8 mouse cellular contexts compared by ENCODE assay signal in the genomic region with DNA sequence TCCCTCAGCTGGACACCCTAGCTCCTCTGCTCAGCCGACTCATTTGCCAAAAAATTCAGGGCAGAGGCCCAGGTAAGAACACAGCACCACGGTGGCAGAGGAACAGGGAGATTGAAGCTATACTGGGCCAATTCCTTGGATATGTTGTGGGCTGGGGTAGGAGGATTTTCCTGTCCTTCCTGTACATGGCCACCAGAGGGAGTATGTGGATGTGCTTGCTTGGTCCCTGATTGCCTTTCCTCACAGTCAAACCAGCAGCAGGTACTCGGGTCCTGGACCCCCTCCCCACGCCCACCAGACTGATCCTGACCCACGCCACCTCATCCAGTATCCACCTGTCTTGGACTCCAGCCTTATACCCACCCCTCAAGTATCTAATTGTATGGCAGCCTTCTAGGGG. TPM values are rescaled to one million over a fixed set of nuclear protein-coding genes. Genes with fewer than 3 reads are reported as not detected.
DNase-seq lines count a peak whose midpoint lies in the region; ATAC-seq lines count a peak whose summit lies in the region.

No protein-coding gene starts in this region.

- no peak overlapping the region for H3K4me2 ChIP-seq in neural tube, embryonic 11.5 days (ENCODE audit: low read depth)

- no peaks in the 10 kb centered on the region for H3K27me3 ChIP-seq in neural tube, embryonic 11.5 days (ENCODE audit: control insufficient read depth, insufficient read depth, low read length)

- WGBS in neural tube, embryonic 11.5 days = 23% methylated on average over 5 of the region's 5 CpGs

- no peaks in the 10 kb centered on the region for H3K9me3 ChIP-seq in neural tube, embryonic 11.5 days (ENCODE audit: control insufficient read depth, low read length)

- H3K36me3 ChIP-seq in neural tube, embryonic 11.5 days (ENCODE audit: control insufficient read depth, insufficient read depth, low read length) = no peaks in the 10 kb centered on the region

- H3K4me3 ChIP-seq in neural tube, embryonic 11.5 days (ENCODE audit: low read depth, low read length) = no peak overlapping the region

- peak; percentile 28 for DNase-seq in urinary bladder, postnatal 14 days (ENCODE audit: low spot score)
- DNase-seq in urinary bladder, postnatal 10 days (ENCODE audit: low spot score) = no peak
- DNase-seq in cerebellum, adult 9-10 months = peak; percentile 70
- peak; percentile 43 to 75 for DNase-seq in frontal cortex, adult 2 months (ENCODE audit: extremely low spot score in 1 of 2, low spot score in 1 of 2)
- peak; percentile 46 for DNase-seq in kidney, adult 18-20 months
- peak; percentile 35 for DNase-seq in left cerebral cortex, postnatal 4 days
- DNase-seq in neural tube, embryonic 11.5 days (ENCODE audit: low spot score) = peak; percentile 35
- no peak for DNase-seq in ovary, adult 18-20 months (ENCODE audit: low spot score)

- no peak overlapping the region for H3K27ac ChIP-seq in neural tube, embryonic 11.5 days (ENCODE audit: low read depth, low read length)

- intact Hi-C loops in left cerebral cortex, postnatal 4 days (cut with DNase I) = loop anchor here (5.0 kb wide), 1 partner anchor 66 kb away; no protein-coding TSS in a partner anchor

- no peaks in the 10 kb centered on the region for H3K4me1 ChIP-seq in neural tube, embryonic 11.5 days (ENCODE audit: control insufficient read depth, insufficient read depth, low read length)

- peak; percentile 42; the same call in 1 of the 2 replicates for ATAC-seq in neural tube, embryonic 11.5 days (ENCODE audit: insufficient read depth, low FRiP score, low TSS enrichment)

- no peak overlapping the region for H3K9ac ChIP-seq in neural tube, embryonic 11.5 days (ENCODE audit: low read length)

RNA-seq across cellular contexts. Expression of a gene that starts 10.1 kb away (rescaled TPM):
- polyA plus RNA-seq in frontal cortex, adult 2 months (2012; rRNA removed) = 4.1 TPM in 2 replicates
- total RNA-seq in left cerebral cortex, postnatal 4 days (2021) = under 1 TPM; 0.50 to 0.87 TPM
- 1.0 and 2.1 TPM in 2 replicates for polyA plus RNA-seq in neural tube, embryonic 11.5 days (2014; fragmentation: Nextera tagmentation; extraction: Ambion mirVana)

RNA-seq across cellular contexts. Expression of a gene that starts 29.4 kb away (rescaled TPM):
- 127 and 143 TPM in 2 replicates for polyA plus RNA-seq in frontal cortex, adult 2 months (2012; rRNA removed)
- 100 to 1,000 TPM; 103 to 119 TPM for total RNA-seq in left cerebral cortex, postnatal 4 days (2021)
- 60.2 and 61.4 TPM in 2 replicates for polyA plus RNA-seq in neural tube, embryonic 11.5 days (2014; fragmentation: Nextera tagmentation; extraction: Ambion mirVana)

RNA-seq across cellular contexts. Expression of a gene that starts 41.9 kb away (rescaled TPM):
- 74.4 and 84.5 TPM in 2 replicates for polyA plus RNA-seq in frontal cortex, adult 2 months (2012; rRNA removed)
- 10 to 100 TPM; 31.0 to 33.5 TPM for total RNA-seq in left cerebral cortex, postnatal 4 days (2021)
- 65.1 and 73.6 TPM in 2 replicates for polyA plus RNA-seq in neural tube, embryonic 11.5 days (2014; fragmentation: Nextera tagmentation; extraction: Ambion mirVana)

RNA-seq across cellular contexts. Expression of a gene that starts 46.9 kb away (rescaled TPM):
- polyA plus RNA-seq in frontal cortex, adult 2 months (2012; rRNA removed) = 12.3 and 13.7 TPM in 2 replicates
- 10 to 100 TPM; 26.8 to 33.5 TPM for total RNA-seq in left cerebral cortex, postnatal 4 days (2021)
- 61.4 and 68.5 TPM in 2 replicates for polyA plus RNA-seq in neural tube, embryonic 11.5 days (2014; fragmentation: Nextera tagmentation; extraction: Ambion mirVana)

Comparison
In these comparisons a context has a peak if more than half of its experiments do, and no peak if none do; other contexts are left out.
1. DNase-seq: peak in urinary bladder, postnatal 14 days (single experiment), cerebellum, adult 9-10 months (single experiment), frontal cortex, adult 2 months (2 of 2), kidney, adult 18-20 months (single experiment), left cerebral cortex, postnatal 4 days (single experiment) and neural tube, embryonic 11.5 days (single experiment); none in urinary bladder, postnatal 10 days (single experiment) and ovary, adult 18-20 months (single experiment).